Mouse (Mus musculus) liver, embryonic 16.5 days (tissue): ENCODE results near the gene Fras1. TPM values are rescaled to one million over a fixed set of nuclear protein-coding genes. Genes with fewer than 3 reads are reported as not detected.

Experiments
- ATAC-seq: fragments of 200-750 bp; cut with Nextera tagmentation; 2 replicates; pipeline ENCODE4 v1.8.0; 2017; ENCODE audit warnings: low read depth, mild to moderate bottlenecking, moderate number of reproducible peaks, moderate library complexity
- H3K27ac ChIP-seq: fragments of 300-500 bp; sonication (generic); 2 replicates; pipeline ENCODE4 v1.5.1; 2014; ENCODE audit warnings: mild to moderate bottlenecking, low read length
- H3K27me3 ChIP-seq: fragments of 300-500 bp; sonication (generic); 2 replicates; pipeline ENCODE4 v1.6.1; 2014; ENCODE audit warnings: low read depth, low read length, mixed read lengths; ENCODE audit not compliant: control insufficient read depth, insufficient read depth
- H3K36me3 ChIP-seq: fragments of 300-500 bp; sonication (generic); 2 replicates; pipeline ENCODE4 v1.6.1; 2014; ENCODE audit warnings: mild to moderate bottlenecking; ENCODE audit not compliant: control insufficient read depth, insufficient read depth
- H3K4me1 ChIP-seq: fragments of 300-500 bp; sonication (generic); 2 replicates; pipeline ENCODE4 v1.6.1; 2014; ENCODE audit warnings: low read depth, low read length, mixed read lengths; ENCODE audit not compliant: control insufficient read depth
- H3K4me2 ChIP-seq: fragments of 300-500 bp; sonication (generic); 2 replicates; pipeline ENCODE4 v1.6.1; 2014; ENCODE audit warnings: low read depth, low read length, mixed read lengths
- H3K4me3 ChIP-seq: fragments of 300-500 bp; sonication (generic); 2 replicates; pipeline ENCODE4 v1.5.1; 2014; ENCODE audit warnings: low read depth, mild to moderate bottlenecking, low read length
- H3K9ac ChIP-seq: fragments of 300-500 bp; sonication (generic); 2 replicates; pipeline ENCODE4 v1.6.1; 2014; ENCODE audit warnings: low read depth, low read length
- H3K9me3 ChIP-seq: fragments of 300-500 bp; sonication (generic); replicated peaks from 2 replicates; pipeline ENCODE4 v1.6.1; 2016; ENCODE audit warnings: low read length; ENCODE audit not compliant: control insufficient read depth
- WGBS: fragments of 180-500 bp; shearing (Covaris S2); extraction: QIAGEN DNeasy Blood & Tissue Kit; methylation state at CpG from one replicate; pipeline ENCODE4 v1.1.7; 2014; ENCODE audit not compliant: insufficient replicate concordance; 5-methylcytosine and 5-hydroxymethylcytosine counted together
- polyA plus RNA-seq: library from polyadenylated mRNA; unstranded; fragments of >200 nt; fragmentation: Nextera tagmentation; extraction: Ambion mirVana; gene quantifications from 2 replicates; pipeline ENCODE4 v1.2.1, GENCODE M21; 2015

The Fras1 gene
- polyA plus RNA-seq, 1 experiment from 2014 or later, result 1.1 TPM

- WGBS, result 62% methylated on average over 5 of the region's 5 CpGs
Measured at GRCm38 (mm10) chr5:96545994-96546393, 172.2 kb downstream of the Fras1 start.

DNA sequence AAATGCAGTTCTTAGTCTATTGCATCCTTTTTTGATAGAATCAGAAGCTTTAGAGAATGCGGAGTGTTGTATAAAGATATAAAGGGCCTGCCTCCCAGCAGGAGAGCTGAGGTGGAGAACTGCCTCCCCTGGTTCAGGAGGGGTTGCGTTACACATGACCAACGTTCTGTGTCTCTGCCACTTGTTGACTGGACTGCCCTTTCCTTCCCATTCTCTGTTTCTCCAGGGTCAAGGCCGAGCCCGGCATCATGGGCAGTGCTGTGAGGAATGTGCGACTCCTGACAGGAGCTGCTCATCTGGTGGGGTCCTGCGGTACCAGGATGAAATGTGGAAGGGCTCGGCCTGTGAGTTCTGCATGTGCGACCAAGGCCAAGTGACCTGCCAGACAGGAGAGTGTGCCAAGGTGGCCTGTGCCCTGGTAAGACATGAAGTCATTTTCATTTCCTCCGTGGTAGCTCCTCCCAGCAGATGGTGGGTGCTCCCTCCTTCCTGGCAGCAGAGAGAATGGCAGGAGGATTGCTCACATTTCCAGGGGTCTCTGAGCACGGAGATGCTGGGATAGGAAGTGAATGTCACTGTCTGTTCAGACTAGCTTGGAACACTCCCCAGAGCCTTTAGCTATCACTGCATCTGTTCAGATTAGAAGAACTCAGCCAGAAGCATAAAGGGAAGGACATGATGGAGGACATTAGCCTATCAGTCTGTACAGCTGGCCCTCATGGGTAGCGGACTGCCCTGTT, 181.4 kb downstream of the Fras1 start:
- ATAC-seq, result no peak
- Histone ChIP-seq H3K27ac (no peak overlapping the region), H3K4me3 (no peak overlapping the region), H3K4me1 (no peaks in the 10 kb centered on the region), H3K27me3 (no peaks in the 10 kb centered on the region), H3K9me3 (no peaks in the 10 kb centered on the region), H3K4me2 (no peak overlapping the region), H3K9ac (no peak overlapping the region), H3K36me3 (no peaks in the 10 kb centered on the region)
- WGBS, result 71% methylated on average over 12 of the region's 12 CpGs

More at GRCm38 (mm10) chr5:96545994-96546393, 172.2 kb downstream of the Fras1 start:
- Histone ChIP-seq H3K9me3 (no peaks in the 10 kb centered on the region), H3K4me2 (no peak overlapping the region), H3K27ac (no peak overlapping the region), H3K36me3 (no peaks in the 10 kb centered on the region), H3K4me1 (no peaks in the 10 kb centered on the region), H3K9ac (no peak overlapping the region), H3K27me3 (no peaks in the 10 kb centered on the region), H3K4me3 (no peak overlapping the region)
- no peak for ATAC-seq

GRCm38 (mm10) chr5:96558049-96558804, 184.5 kb downstream of the Fras1 start:
- Histone ChIP-seq H3K9me3 (no peaks in the 10 kb centered on the region), H3K27me3 (no peaks in the 10 kb centered on the region), H3K36me3 (no peaks in the 10 kb centered on the region), H3K27ac (no peak overlapping the region), H3K4me2 (no peak overlapping the region), H3K9ac (no peak overlapping the region), H3K4me3 (no peak overlapping the region), H3K4me1 (no peaks in the 10 kb centered on the region)
- ATAC-seq, result no peak
- WGBS, result 44% methylated on average over 8 of the region's 8 CpGs

- Histone ChIP-seq H3K9me3 (no peaks in the 10 kb centered on the region), H3K27ac (no peak overlapping the region), H3K4me2 (no peak overlapping the region), H3K9ac (no peak overlapping the region), H3K36me3 (no peaks in the 10 kb centered on the region), H3K4me1 (no peaks in the 10 kb centered on the region), H3K4me3 (no peak overlapping the region), H3K27me3 (no peaks in the 10 kb centered on the region)
- ATAC-seq, result no peak
- 48% methylated on average over 4 of the region's 4 CpGs for WGBS
Measured at GRCm38 (mm10) chr5:96574586-96574985, 200.8 kb downstream of the Fras1 start.

DNA sequence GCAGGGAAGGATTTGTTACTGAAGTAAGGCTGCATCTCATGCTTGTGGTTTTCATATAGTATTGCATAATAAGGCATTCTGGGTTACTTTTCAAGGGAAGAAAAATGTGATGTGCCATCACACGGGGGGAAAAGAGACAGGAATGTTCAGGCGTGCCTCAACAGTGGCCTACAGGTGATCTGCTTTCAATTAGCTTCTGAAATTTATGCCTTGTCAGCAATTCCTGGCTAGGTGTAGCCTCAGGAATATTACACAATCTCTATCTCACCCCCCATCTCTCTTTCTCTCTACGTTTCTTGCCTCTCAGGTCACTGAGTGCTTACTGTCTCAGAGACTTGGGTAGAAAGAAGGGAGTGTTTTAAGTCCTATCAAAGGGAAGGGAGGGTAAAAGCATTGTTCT, 204.9 kb downstream of the Fras1 start:
- no peaks in the 10 kb centered on the region for H3K4me1 ChIP-seq
- ATAC-seq, result no peak
- no peak overlapping the region for H3K27ac ChIP-seq
- no peaks in the 10 kb centered on the region for H3K36me3 ChIP-seq
- no peak overlapping the region for H3K4me3 ChIP-seq
- WGBS, result 42% methylated on average over 3 of the region's 3 CpGs
- no peaks in the 10 kb centered on the region for H3K27me3 ChIP-seq
- no peak overlapping the region for H3K4me2 ChIP-seq
- no peaks in the 10 kb centered on the region for H3K9me3 ChIP-seq
- H3K9ac ChIP-seq, result no peak overlapping the region

GRCm38 (mm10) chr5:96579938-96580337, 206.2 kb downstream of the Fras1 start:
- Histone ChIP-seq H3K36me3 (no peaks in the 10 kb centered on the region), H3K4me2 (no peak overlapping the region), H3K9me3 (no peaks in the 10 kb centered on the region), H3K27ac (no peak overlapping the region), H3K4me3 (no peak overlapping the region), H3K4me1 (no peaks in the 10 kb centered on the region), H3K9ac (no peak overlapping the region), H3K27me3 (no peaks in the 10 kb centered on the region)
- no peak for ATAC-seq
- WGBS, result 62% methylated on average over 5 of the region's 5 CpGs

- no peak overlapping the region for H3K27ac ChIP-seq
- H3K9ac ChIP-seq, result no peak overlapping the region
- no peaks in the 10 kb centered on the region for H3K4me1 ChIP-seq
- WGBS, result 61% methylated on average over 5 of the region's 5 CpGs
- H3K27me3 ChIP-seq, result no peaks in the 10 kb centered on the region
- H3K9me3 ChIP-seq, result no peaks in the 10 kb centered on the region
- no peak for ATAC-seq
- no peak overlapping the region for H3K4me3 ChIP-seq
- no peak overlapping the region for H3K4me2 ChIP-seq
- H3K36me3 ChIP-seq, result no peaks in the 10 kb centered on the region
Measured at GRCm38 (mm10) chr5:96584730-96585129, 211.0 kb downstream of the Fras1 start.

DNA sequence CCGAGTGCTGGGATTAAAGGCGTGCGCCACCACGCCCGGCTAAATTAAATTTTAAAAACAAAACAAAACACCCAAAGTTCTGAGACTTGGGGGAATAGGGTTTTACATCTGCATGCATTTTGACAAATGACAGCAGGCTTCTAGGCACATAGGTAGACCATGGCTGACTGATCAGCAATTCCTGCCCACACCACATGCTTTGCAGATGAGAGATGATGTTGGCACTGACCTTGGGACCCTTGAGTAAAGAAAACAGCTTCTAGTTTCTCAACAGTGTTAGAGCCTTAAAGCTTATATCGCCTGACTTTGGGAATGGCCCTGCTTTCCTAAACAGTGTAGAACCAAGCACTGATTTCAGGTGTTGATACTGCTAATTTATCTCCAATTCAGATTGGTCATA, 216.9 kb downstream of the Fras1 start:
- H3K36me3 ChIP-seq, result no peaks in the 10 kb centered on the region
- ATAC-seq, result no peak
- no peak overlapping the region for H3K4me3 ChIP-seq
- H3K27ac ChIP-seq, result no peak overlapping the region
- no peak overlapping the region for H3K9ac ChIP-seq
- whole genome bisulfite sequencing, result 68% methylated on average over 6 of the region's 6 CpGs
- no peak overlapping the region for H3K4me2 ChIP-seq
- no peaks in the 10 kb centered on the region for H3K9me3 ChIP-seq
- no peaks in the 10 kb centered on the region for H3K4me1 ChIP-seq
- no peaks in the 10 kb centered on the region for H3K27me3 ChIP-seq

- H3K9me3 ChIP-seq, result no peaks in the 10 kb centered on the region
- no peak for ATAC-seq
- no peak overlapping the region for H3K4me3 ChIP-seq
- no peaks in the 10 kb centered on the region for H3K27me3 ChIP-seq
- H3K9ac ChIP-seq, result no peak overlapping the region
- no peaks in the 10 kb centered on the region for H3K36me3 ChIP-seq
- H3K4me2 ChIP-seq, result no peak overlapping the region
- H3K27ac ChIP-seq, result no peak overlapping the region
- no peaks in the 10 kb centered on the region for H3K4me1 ChIP-seq
- WGBS, result 53% methylated on average over 5 of the region's 5 CpGs
Measured at GRCm38 (mm10) chr5:96595793-96596192, 222.0 kb downstream of the Fras1 start.
